Mouse (Mus musculus): ENCODE data around the gene Syt9. TPM values are rescaled to one million over a fixed set of nuclear protein-coding genes. Genes with fewer than 3 reads are reported as not detected.

Gene Syt9
- total RNA-seq (2021) = 1 to 10 TPM; 1.8 to 2.8 TPM
- long read RNA-seq, experiment 1, transcript Syt9-201 (7 exons, 3,817 nt) = major isoform, 6 of 6 reads
- long read RNA-seq, experiment 1, partial matches to known transcripts = 0 of 6 reads
- long read RNA-seq, experiment 1, other reads (novel, unspliced or antisense) = 0 of 6 reads
- long read RNA-seq, experiment 2 = 0 reads

DNA sequence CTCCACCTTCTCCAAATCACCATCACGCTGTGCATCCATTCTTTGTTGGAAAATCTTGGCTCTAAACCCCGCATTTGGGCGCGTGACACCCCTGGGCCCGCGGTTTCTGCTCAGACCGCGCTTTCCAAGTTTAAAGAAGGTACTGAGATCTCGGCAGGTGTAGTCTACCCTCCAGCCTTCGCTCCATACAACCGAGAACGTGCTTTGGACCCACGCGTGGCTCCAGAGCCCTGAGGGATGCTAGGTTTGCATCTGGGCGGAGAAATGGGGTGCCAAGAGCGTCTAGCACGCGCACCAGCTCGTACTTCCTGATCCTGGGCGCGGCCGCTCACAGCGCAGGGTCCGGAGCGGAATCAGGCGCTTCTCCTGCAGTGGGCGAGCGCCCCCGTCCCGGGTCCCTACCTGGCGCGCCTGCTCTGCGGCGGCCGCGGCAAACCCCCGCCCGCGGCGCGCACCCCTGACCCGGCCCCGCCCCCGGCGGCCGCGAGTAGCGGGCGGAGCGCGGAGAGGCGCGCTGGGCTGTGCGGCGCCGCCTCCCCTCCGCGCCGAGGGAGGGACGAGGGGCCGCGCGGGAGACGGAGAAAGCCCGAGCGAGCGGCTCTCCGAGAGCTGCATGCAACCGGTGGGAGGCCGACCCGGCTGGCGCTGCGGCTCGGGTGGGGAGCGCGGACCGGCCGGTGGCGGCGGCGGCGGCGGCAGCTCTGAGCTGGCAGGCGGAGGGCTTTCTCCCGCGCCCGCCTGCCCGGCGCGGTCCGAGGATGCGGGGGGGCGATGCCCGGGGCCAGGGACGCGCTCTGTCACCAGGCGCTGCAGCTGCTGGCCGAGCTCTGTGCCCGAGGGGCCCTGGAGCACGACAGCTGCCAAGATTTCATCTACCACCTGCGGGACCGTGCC lies at the start of gene Syt9:
Gene Syt9 (plus strand): TSS at position 497 of the 894 bp plus-strand sequence.
- peak; percentile 56 to 58 for DNase-seq (ENCODE audit: low spot score in 2 of 2)

DNA sequence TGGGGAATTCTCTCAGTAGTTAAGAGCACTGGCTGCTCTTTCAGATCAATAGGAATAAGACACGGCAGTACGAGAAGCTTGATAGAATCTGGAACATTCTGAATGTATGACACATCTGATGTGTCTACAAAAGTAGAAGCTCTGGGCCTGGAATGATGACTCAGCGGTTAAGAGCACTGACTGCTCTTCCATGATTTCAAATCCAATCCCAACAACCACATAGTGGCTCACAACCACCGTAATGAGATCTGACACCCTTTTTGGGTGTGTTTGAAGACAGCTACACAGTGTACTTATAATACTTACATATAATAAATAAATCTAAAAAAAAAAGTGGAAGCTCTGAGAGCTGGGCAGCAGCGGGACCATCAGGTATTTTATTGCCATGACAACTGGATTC lies 31.5 kb upstream of the Syt9 start:
- DNase-seq (ENCODE audit: low spot score in 2 of 2) = no peak

- DNase-seq (ENCODE audit: low spot score in 2 of 2) = no peak
Observed at GRCm38 (mm10) chr7:107339560-107340057, 30.9 kb upstream of the Syt9 start.

GRCm38 (mm10) chr7:107340221-107340620 lies 30.3 kb upstream of the Syt9 start:
- DNase-seq (ENCODE audit: low spot score in 2 of 2) = no peak

GRCm38 (mm10) chr7:107341519-107342190 lies 28.9 kb upstream of the Syt9 start:
- no peak for DNase-seq (ENCODE audit: low spot score in 2 of 2)

- DNase-seq (ENCODE audit: low spot score in 2 of 2) = no peak
Observed at GRCm38 (mm10) chr7:107349201-107349600, 21.3 kb upstream of the Syt9 start.

DNA sequence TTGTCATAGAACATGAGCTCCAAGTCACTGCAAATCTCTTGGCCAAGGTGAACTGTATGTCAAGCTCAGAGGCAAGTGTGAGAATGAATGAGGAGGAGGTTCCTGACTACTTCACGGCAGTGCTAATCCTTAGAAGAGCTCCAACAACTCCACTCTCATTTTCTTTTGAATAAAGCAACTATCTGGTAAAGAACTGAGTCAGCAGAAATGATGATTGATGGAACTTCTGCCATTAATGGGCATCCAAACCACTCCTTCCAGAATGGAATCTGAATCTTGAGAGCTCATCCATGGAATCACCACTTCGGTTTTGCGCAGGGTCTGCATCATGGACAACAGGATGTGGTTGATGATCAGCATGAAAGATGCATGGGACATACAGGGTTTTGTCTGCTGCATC lies 8.4 kb upstream of the Syt9 start:
- DNase-seq (ENCODE audit: low spot score in 2 of 2) = no peak

GRCm38 (mm10) chr7:107362634-107363033 lies 7.9 kb upstream of the Syt9 start:
- no peak for DNase-seq (ENCODE audit: low spot score in 2 of 2)

GRCm38 (mm10) chr7:107371126-107371920 lies 795 bp downstream of the Syt9 start:
- peak; percentile 6 to 22 for DNase-seq (ENCODE audit: low spot score in 2 of 2)

- DNase-seq (ENCODE audit: low spot score in 2 of 2) = no peak
Observed at GRCm38 (mm10) chr7:107380562-107380961, 10.0 kb downstream of the Syt9 start.

DNA sequence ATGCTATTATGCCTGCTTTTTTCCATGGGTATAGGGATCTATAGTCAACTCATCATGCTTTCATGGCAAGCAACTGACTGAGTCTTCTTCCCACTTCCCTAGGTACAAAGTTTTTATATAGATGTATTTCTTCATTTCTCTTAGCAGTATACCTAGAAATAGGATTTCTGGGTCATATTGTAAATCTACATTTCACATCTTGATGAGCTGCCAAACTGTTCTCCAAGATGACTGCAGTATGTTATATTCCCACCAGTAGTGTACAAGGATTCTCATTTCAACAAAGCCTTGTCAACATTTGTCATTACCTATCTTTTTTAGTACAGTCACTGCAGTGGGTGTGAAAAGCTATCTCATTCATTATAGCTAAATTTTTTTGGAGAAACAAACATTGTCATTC lies 19.1 kb downstream of the Syt9 start:
- no peak for DNase-seq (ENCODE audit: low spot score in 2 of 2)

GRCm38 (mm10) chr7:107392749-107393148 lies 22.2 kb downstream of the Syt9 start:
- no peak for DNase-seq (ENCODE audit: low spot score in 2 of 2)

DNA sequence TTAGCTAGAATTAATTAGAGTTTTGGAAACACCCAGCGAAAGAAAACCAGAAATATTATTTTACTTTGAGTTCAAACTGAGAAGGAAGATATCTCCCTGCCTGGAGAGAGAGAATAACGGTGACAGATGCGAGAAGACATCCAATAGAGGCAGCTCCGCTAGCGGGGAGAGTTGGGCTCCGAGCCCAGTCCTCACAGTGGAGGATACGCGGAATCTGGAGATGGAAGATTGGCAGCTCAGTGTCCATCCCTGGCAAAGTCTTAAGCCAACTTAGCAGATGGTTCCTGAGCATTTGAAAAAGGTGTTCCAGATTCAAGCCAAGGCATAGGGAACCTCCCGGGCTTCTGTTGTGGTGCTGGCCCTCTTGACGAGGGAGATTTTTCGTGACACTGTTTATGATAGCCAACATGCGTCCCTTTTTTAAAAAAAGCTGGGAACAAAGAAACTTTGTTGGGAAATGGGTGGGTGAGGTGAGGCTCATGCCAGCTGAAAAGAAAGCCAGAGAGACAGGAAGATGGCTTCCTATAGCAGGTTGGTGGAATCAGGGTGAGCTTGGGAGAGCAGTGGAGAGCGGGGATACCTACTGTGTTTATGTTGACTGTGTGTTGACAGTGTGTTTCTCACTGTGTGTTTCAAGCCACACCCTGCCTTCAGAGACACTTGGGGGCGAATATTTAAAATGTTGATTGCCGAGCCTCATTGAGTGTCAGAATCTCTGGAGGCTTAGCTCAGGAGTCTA lies 29.7 kb downstream of the Syt9 start:
- DNase-seq (ENCODE audit: low spot score in 2 of 2) = no peak

DNA sequence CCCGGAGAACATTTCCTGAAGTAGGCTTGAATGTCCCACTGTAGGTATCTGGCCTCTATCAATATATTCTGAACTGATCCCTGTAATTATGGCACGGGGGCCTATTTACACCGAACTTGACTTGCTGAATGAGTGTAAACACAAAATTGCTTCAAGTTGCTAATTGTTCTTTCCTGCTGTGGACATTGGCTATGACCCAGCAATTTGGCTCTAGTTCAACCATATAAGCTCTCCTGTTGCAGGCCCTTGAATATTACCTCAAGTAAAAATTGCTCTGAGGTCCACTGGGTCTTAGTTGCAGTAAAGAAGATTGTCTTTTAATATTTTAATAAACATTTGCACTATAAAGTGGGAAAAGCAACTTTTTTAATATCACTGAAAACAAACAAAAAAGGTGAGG lies 32.7 kb downstream of the Syt9 start:
- DNase-seq (ENCODE audit: low spot score in 2 of 2) = no peak

DNA sequence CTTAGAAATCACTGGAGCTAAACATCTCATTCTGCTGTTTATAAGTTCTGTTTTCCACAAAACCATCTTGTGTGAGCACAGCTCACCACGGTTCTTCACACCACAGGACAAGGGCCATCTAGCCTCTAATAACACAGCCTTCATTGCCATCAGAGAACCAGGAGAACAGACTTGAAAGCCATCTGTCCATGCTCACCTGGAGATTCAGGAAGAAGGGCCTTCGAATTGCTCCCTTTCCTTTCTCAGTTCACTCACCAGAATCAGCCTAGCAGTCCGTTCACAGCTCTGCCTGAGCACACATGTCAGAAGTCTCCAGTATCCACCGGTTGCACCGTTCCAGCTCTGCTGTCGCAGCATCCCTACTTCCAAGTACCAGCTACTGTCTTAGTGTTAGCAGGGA lies 44.4 kb downstream of the Syt9 start:
- no peak for DNase-seq (ENCODE audit: low spot score in 2 of 2)

DNA sequence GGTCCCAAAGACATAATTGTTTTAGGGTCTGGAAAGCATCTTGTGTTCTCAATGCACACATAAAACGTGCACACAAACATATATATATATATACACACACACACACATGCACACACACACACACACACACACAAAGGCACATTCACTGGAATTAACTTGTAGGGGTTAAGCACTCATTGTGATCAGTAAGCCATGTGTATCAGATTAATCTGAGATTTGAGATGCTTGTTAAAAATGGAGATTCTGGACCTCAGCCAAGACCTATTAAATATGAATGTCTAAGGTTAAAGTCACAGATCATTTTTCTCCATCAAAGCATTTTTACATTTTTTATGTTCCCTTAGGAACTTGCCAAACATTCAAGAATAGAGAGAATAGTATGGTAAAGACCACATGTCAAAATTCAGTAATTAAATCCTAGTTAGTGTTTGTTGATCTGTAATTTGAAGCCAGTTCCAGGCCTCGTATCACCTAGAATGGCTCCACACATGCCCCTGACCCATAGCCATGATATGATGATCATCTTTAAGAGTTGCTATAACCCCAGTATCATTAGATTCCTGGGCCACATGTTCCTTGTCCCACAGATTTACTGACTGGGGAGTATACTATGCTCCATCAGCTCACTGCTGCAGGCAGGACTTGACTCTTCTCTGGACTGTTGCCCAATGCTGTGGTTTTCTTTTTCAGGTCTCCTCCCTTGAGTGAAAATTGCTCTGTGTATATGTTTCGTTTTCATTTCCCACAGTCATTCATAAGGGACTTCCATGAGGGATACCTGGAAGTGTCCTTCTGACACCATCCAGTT lies 46.7 kb downstream of the Syt9 start:
- no peak for DNase-seq (ENCODE audit: low spot score in 2 of 2)

- DNase-seq (ENCODE audit: low spot score in 2 of 2) = no peak
Observed at GRCm38 (mm10) chr7:107437381-107437780, 66.9 kb downstream of the Syt9 start.

DNA sequence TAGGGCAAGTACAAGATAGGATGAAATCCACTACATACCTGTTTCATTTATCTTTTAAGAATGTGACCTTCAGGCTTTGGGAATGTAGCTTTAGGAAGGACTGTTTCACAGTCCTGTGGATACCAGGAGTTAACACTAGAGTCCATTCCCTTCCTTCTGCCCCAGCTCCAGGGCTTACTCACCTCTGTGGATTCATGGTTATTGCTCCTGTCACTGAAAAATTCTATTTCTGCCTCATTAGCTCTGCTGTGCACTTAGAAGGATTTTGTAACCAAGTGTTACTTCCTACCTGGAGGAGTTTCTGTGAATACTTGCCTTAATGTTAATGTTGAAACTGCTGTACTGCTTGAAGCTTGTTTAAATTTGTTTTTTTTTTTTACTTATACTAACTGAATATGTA lies 74.1 kb downstream of the Syt9 start:
- DNase-seq (ENCODE audit: low spot score in 2 of 2) = no peak

GRCm38 (mm10) chr7:107454660-107455059 lies 84.1 kb downstream of the Syt9 start:
- DNase-seq (ENCODE audit: low spot score in 2 of 2) = no peak

- DNase-seq (ENCODE audit: low spot score in 2 of 2) = no peak
Observed at GRCm38 (mm10) chr7:107455118-107455521, 84.6 kb downstream of the Syt9 start.

Measured in adrenal gland, adult 18-20 months (tissue).